Mouse (Mus musculus) liver, postnatal 0 days (tissue): ENCODE measurements around the gene Olfr1199.

Experiments used
- CTCF ChIP-seq: sonication (generic); IDR thresholded peaks from 2 replicates; pipeline ENCODE4 v1.5.1; 2016; ENCODE audit warnings: antibody characterized with exemption, low read depth
- EP300 ChIP-seq: IDR thresholded peaks from 2 replicates; pipeline ENCODE4 v1.6.1; 2016; ENCODE audit warnings: antibody characterized with exemption, low read depth, mild to moderate bottlenecking

- TF ChIP-seq EP300 (no peak), CTCF (no peak)
Measured at GRCm38 (mm10) chr2:88751270-88751669, 9.0 kb downstream of the Olfr1199 start, which contains the start of gene Olfr1198.
